Mouse (Mus musculus): ENCODE results near the gene Cabin1.

DNA sequence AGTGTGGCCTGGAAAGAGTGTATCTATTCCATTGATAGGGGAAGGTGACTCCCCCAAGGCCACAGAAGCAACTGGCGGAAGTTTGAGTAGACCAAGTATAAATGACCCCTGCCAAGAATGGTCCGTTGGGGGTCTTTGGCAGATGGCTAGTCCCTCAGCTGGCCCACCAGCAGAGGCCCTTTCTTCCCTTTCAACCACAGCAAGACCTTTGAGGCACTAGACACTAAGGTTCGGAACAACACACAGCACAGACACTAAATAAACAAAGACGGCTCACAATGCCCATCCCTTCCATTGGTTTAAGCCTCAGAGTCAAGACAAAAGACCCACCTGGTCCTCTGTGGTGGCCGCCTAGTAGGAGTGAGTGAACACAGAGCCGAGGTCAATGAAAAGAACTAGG is 84.9 kb downstream of the Cabin1 start:
- TF ChIP-seq USF1 (IDR thresholded peaks at IDR 0.05; ENCODE audit: low read depth, low read length) (no peak), POLR2A (IDR thresholded peaks at IDR 0.05; ENCODE audit: control insufficient read depth in 1 of 2, insufficient read depth in 1 of 2, low read depth in 1 of 2, low read length in 2 of 2, poor library complexity in 1 of 2) (no peak)
